Mouse (Mus musculus): ENCODE measurements at regions not wholly inside any gene's neighbourhood (a gene's known extent, or its start where the extent isn't known, plus 50 kb on each side); places are given as distances from the start of the nearest gene placed in this dataset.

- Histone ChIP-seq H3K36me3 (replicated peaks; ENCODE audit: control insufficient read depth, insufficient read depth, low read depth) (no peaks in the 10 kb centered on the region), H3K4me1 (replicated peaks; ENCODE audit: control insufficient read depth in 2 of 2, insufficient read depth in 2 of 2, low read length in 1 of 2) (peaks cover 59 to 60% of the 10 kb centered on the region in 2 experiments), H3K4me2 (ENCODE audit: low read depth) (peak overlapping the region; percentile 63), H3K9me3 (ENCODE audit: control insufficient read depth, low read length) (no peaks in the 10 kb centered on the region), H3K27me3 (ENCODE audit: control insufficient read depth, insufficient read depth, low read length) (no peaks in the 10 kb centered on the region), H3K4me3 (ENCODE audit: insufficient read depth in 1 of 2, low read depth in 2 of 2, low read length in 2 of 2) (peak overlapping the region in 1 of 2 experiments; percentile 7; a peak in 1 of 4 replicates), H3K9ac (replicated peaks) (peak overlapping the region; percentile 57), H3K27ac (peak overlapping the region; percentile 99)
- DNase-seq (ENCODE audit: low read depth in 3 of 3, low spot score in 3 of 3) (peak; percentile 90 to 97 (median 96)), ATAC-seq (ENCODE audit: insufficient read depth) (peak; percentile 96)
- WGBS (ENCODE audit: insufficient replicate concordance), result 14% methylated on average over 7 of the region's 7 CpGs
- TF ChIP-seq CTCF (IDR thresholded peaks at IDR 0.05; ENCODE audit: low read depth), result no peak
- peak; percentile 100 for TF ChIP-seq EP300 (IDR thresholded peaks at IDR 0.05; ENCODE audit: low read depth)
These were observed 76.4 kb upstream of the Serbp1 start for GRCm38 (mm10) chr6:67161610-67162009.

DNA sequence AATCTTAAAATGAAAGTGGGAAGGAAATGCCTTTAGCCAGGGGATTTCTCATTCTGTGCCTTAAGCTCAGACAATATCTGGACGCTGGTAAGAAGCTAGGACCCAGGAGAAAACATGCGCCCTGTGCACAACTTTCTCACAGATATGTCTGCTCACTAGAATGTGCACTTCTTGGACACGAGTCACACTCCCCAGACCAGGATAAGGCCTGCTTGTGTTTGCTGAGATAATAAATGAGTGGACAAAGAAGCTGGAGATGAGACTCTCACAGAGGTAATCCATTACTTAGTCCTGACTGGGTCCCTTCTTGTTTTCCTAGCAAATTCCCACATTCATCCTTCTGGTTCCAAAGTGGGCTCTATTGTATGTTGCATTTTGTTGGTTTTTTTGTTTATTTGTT, 77.4 kb upstream of the Serbp1 start:
- no peaks in the 10 kb centered on the region for H3K27me3 ChIP-seq (ENCODE audit: control insufficient read depth, insufficient read depth, low read length)
- no peaks in the 10 kb centered on the region for H3K36me3 ChIP-seq (replicated peaks; ENCODE audit: control insufficient read depth, insufficient read depth, low read depth)
- peak overlapping the region; percentile 58 for H3K9ac ChIP-seq (replicated peaks)
- peak in 2 of 3 experiments; percentile 56 to 59 for DNase-seq (ENCODE audit: low read depth in 3 of 3, low spot score in 3 of 3)
- ATAC-seq (ENCODE audit: insufficient read depth), result no peak
- H3K4me2 ChIP-seq (ENCODE audit: low read depth), result peak overlapping the region; percentile 63
- WGBS (ENCODE audit: insufficient replicate concordance), result 32% methylated on average over 3 of the region's 3 CpGs
- H3K4me3 ChIP-seq (ENCODE audit: insufficient read depth in 1 of 2, low read depth in 2 of 2, low read length in 2 of 2), result no peak overlapping the region
- peaks cover 59 to 60% of the 10 kb centered on the region in 2 experiments for H3K4me1 ChIP-seq (replicated peaks; ENCODE audit: control insufficient read depth in 2 of 2, insufficient read depth in 2 of 2, low read length in 1 of 2)
- peak; percentile 45 for TF ChIP-seq EP300 (IDR thresholded peaks at IDR 0.05; ENCODE audit: low read depth)
- TF ChIP-seq CTCF (IDR thresholded peaks at IDR 0.05; ENCODE audit: low read depth), result no peak
- H3K27ac ChIP-seq, result peak overlapping the region; percentile 99
- no peaks in the 10 kb centered on the region for H3K9me3 ChIP-seq (ENCODE audit: control insufficient read depth, low read length)

DNA sequence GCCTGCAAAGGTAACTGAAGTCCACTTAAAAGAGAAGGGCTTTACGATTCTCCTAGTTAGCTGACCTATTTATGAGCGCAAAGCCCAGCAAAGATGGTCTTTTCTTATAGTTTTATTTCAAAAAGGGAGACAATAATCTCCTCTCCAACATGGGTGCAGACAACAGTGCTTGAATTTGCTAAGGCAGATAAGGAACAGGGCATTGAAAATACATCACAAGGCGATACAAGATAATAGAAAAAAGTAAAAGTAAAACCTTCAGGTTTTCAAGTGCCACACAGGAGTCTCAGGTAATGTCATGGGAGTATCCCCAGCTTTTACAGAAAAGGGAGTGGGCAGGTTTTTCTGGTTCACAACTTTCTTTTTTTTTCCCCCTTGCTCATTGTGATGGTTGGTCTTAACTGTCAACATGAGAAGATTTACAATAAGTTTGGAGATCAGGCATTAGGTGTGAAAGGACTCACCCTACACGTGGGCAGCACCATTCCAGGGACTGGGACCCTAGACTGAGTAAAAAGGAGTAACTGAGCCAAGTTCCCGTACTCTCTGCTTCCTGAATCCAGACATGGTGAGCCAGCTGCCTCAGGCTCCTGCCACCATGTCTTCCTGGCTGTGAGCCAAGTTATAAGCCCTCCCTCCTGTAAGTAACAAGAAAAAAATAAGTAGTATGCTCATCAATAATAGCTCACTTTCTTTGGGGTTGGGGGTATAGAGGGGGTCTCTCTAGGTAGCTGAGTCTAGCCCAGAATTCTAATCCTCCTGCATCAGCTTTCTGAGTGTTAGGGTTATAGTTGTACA, 78.1 kb upstream of the Serbp1 start:
- H3K9ac ChIP-seq (replicated peaks), result peak overlapping the region; percentile 58
- WGBS (ENCODE audit: insufficient replicate concordance), result 47% methylated on average over 5 of the region's 5 CpGs

GRCm38 (mm10) chr6:67159224-67159623, 78.8 kb upstream of the Serbp1 start:
- Histone ChIP-seq H3K9me3 (ENCODE audit: control insufficient read depth, low read length) (no peaks in the 10 kb centered on the region), H3K27me3 (ENCODE audit: control insufficient read depth, insufficient read depth, low read length) (no peaks in the 10 kb centered on the region), H3K4me2 (ENCODE audit: low read depth) (peak overlapping the region; percentile 63), H3K9ac (replicated peaks) (no peak overlapping the region), H3K36me3 (replicated peaks; ENCODE audit: control insufficient read depth, insufficient read depth, low read depth) (no peaks in the 10 kb centered on the region), H3K4me3 (ENCODE audit: insufficient read depth in 1 of 2, low read depth in 2 of 2, low read length in 2 of 2) (no peak overlapping the region), H3K27ac (peak overlapping the region; percentile 99), H3K4me1 (replicated peaks; ENCODE audit: control insufficient read depth in 2 of 2, insufficient read depth in 2 of 2, low read length in 1 of 2) (peaks cover 52 to 53% of the 10 kb centered on the region in 2 experiments)
- DNase-seq (ENCODE audit: low read depth in 3 of 3, low spot score in 3 of 3) (no peak), ATAC-seq (ENCODE audit: insufficient read depth) (no peak)
- 15% methylated on average over 2 of the region's 2 CpGs for WGBS (ENCODE audit: insufficient replicate concordance)
- TF ChIP-seq EP300 (IDR thresholded peaks at IDR 0.05; ENCODE audit: low read depth) (no peak), CTCF (IDR thresholded peaks at IDR 0.05; ENCODE audit: low read depth) (no peak)

More for the DNA sequence above, 78.1 kb upstream of the Serbp1 start:
- H3K4me2 ChIP-seq (ENCODE audit: low read depth), result peak overlapping the region; percentile 63
- no peaks in the 10 kb centered on the region for H3K36me3 ChIP-seq (replicated peaks; ENCODE audit: control insufficient read depth, insufficient read depth, low read depth)
- TF ChIP-seq EP300 (IDR thresholded peaks at IDR 0.05; ENCODE audit: low read depth), result peak; percentile 70
- TF ChIP-seq CTCF (IDR thresholded peaks at IDR 0.05; ENCODE audit: low read depth), result no peak
- ATAC-seq (ENCODE audit: insufficient read depth) (no peak), DNase-seq (ENCODE audit: low read depth in 3 of 3, low spot score in 3 of 3) (no peak)
- H3K27me3 ChIP-seq (ENCODE audit: control insufficient read depth, insufficient read depth, low read length), result no peaks in the 10 kb centered on the region
- H3K4me1 ChIP-seq (replicated peaks; ENCODE audit: control insufficient read depth in 2 of 2, insufficient read depth in 2 of 2, low read length in 1 of 2), result peaks cover 59 to 60% of the 10 kb centered on the region in 2 experiments
- no peaks in the 10 kb centered on the region for H3K9me3 ChIP-seq (ENCODE audit: control insufficient read depth, low read length)
- no peak overlapping the region for H3K4me3 ChIP-seq (ENCODE audit: insufficient read depth in 1 of 2, low read depth in 2 of 2, low read length in 2 of 2)
- H3K27ac ChIP-seq, result peak overlapping the region; percentile 99

DNA sequence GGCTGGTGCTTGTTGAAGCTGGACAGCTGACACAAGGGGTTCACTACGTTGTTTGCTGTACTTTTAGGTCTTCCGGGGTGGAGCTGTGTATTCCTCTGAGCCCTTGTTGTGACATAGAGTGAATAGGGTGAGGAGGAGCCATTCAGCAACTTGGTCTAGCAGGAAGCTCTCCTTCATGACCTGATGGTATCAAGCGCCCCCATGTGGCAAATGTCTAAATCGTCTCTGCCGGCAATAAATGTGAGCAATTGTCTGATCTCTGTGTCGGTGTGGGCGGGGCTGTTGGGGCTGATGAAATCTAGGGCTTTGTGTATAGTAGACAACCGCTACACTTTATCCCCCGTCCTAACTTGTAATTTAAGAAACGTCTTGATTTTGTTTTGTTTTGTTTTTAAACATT, 79.2 kb upstream of the Serbp1 start:
- H3K4me2 ChIP-seq (ENCODE audit: low read depth), result peak overlapping the region; percentile 63
- WGBS (ENCODE audit: insufficient replicate concordance), result under 1% methylated on average over 10 of the region's 10 CpGs
- H3K27ac ChIP-seq, result no peak overlapping the region; the same call in 1 of the 2 replicates
- no peak overlapping the region for H3K4me3 ChIP-seq (ENCODE audit: insufficient read depth in 1 of 2, low read depth in 2 of 2, low read length in 2 of 2)
- DNase-seq (ENCODE audit: low read depth in 3 of 3, low spot score in 3 of 3) (peak; percentile 82 to 94 (median 92)), ATAC-seq (ENCODE audit: insufficient read depth) (peak; percentile 6; the same call in 1 of the 2 replicates)
- H3K27me3 ChIP-seq (ENCODE audit: control insufficient read depth, insufficient read depth, low read length), result no peaks in the 10 kb centered on the region
- H3K9ac ChIP-seq (replicated peaks), result no peak overlapping the region
- TF ChIP-seq CTCF (IDR thresholded peaks at IDR 0.05; ENCODE audit: low read depth) (peak; percentile 95), EP300 (IDR thresholded peaks at IDR 0.05; ENCODE audit: low read depth) (peak; percentile 63)
- peaks cover 48% of the 10 kb centered on the region in 2 experiments for H3K4me1 ChIP-seq (replicated peaks; ENCODE audit: control insufficient read depth in 2 of 2, insufficient read depth in 2 of 2, low read length in 1 of 2)
- H3K9me3 ChIP-seq (ENCODE audit: control insufficient read depth, low read length), result no peaks in the 10 kb centered on the region
- H3K36me3 ChIP-seq (replicated peaks; ENCODE audit: control insufficient read depth, insufficient read depth, low read depth), result no peaks in the 10 kb centered on the region

Measured in liver, embryonic 14.5 days (tissue).